Mouse (Mus musculus): ENCODE data around the gene Nt5c3. TPM values are rescaled to one million over a fixed set of nuclear protein-coding genes. Genes with fewer than 3 reads are reported as not detected.

Gene Nt5c3
- total and polyA plus RNA-seq, 2 experiments, result 12.6 to 42.9 TPM

- 61% methylated on average over 2 of the region's 2 CpGs for WGBS
- no peak for DNase-seq (ENCODE audit: extremely low read depth, low read depth, low spot score)
- Histone ChIP-seq H3K27ac (replicated peaks; ENCODE audit: insufficient read depth, low read depth, low read length) (peak overlapping the region; percentile 18; the same call in 1 of the 2 replicates), H3K9ac (ENCODE audit: low read depth, low read length) (no peak overlapping the region), H3K4me3 (ENCODE audit: insufficient read depth, low read depth, low read length) (no peak overlapping the region), H3K4me1 (ENCODE audit: control insufficient read depth, insufficient read depth, low read length) (peaks cover 41% of the 10 kb centered on the region), H3K27me3 (ENCODE audit: control insufficient read depth, insufficient read depth, low read length) (no peaks in the 10 kb centered on the region), H3K79me2 (ENCODE audit: control insufficient read depth, insufficient read depth, low read length) (peaks cover 38% of the 10 kb centered on the region), H3K36me3 (ENCODE audit: control insufficient read depth, insufficient read depth, low read length) (no peaks in the 10 kb centered on the region)
- TF ChIP-seq CTCF (IDR thresholded peaks at IDR 0.05; ENCODE audit: low read depth, low read length) (no peak), POLR2A (IDR thresholded peaks at IDR 0.05; ENCODE audit: extremely low read depth, insufficient read depth, low read length) (no peak)
Measured at GRCm38 (mm10) chr6:56916279-56916678, 7.5 kb downstream of the Nt5c3 start.

GRCm38 (mm10) chr6:56913092-56913858 is 10.5 kb downstream of the Nt5c3 start:
- TF ChIP-seq CTCF (IDR thresholded peaks at IDR 0.05; ENCODE audit: low read depth, low read length) (no peak), POLR2A (IDR thresholded peaks at IDR 0.05; ENCODE audit: extremely low read depth, insufficient read depth, low read length) (no peak)

GRCm38 (mm10) chr6:56910910-56911309 is 12.8 kb downstream of the Nt5c3 start:
- Histone ChIP-seq H3K4me1 (ENCODE audit: control insufficient read depth, insufficient read depth, low read length) (peaks cover 28% of the 10 kb centered on the region), H3K27ac (replicated peaks; ENCODE audit: insufficient read depth, low read depth, low read length) (no peak overlapping the region), H3K36me3 (ENCODE audit: control insufficient read depth, insufficient read depth, low read length) (no peaks in the 10 kb centered on the region), H3K79me2 (ENCODE audit: control insufficient read depth, insufficient read depth, low read length) (peaks cover 27% of the 10 kb centered on the region), H3K4me3 (ENCODE audit: insufficient read depth, low read depth, low read length) (no peak overlapping the region), H3K9ac (ENCODE audit: low read depth, low read length) (no peak overlapping the region), H3K27me3 (ENCODE audit: control insufficient read depth, insufficient read depth, low read length) (no peaks in the 10 kb centered on the region)
- no peak for TF ChIP-seq POLR2A (IDR thresholded peaks at IDR 0.05; ENCODE audit: extremely low read depth, insufficient read depth, low read length)
- TF ChIP-seq CTCF (IDR thresholded peaks at IDR 0.05; ENCODE audit: low read depth, low read length), result no peak
- no peak for DNase-seq (ENCODE audit: extremely low read depth, low read depth, low spot score)
- WGBS, result 86% methylated on average over 2 of the region's 2 CpGs

More at GRCm38 (mm10) chr6:56913092-56913858, 10.5 kb downstream of the Nt5c3 start:
- no peaks in the 10 kb centered on the region for H3K27me3 ChIP-seq (ENCODE audit: control insufficient read depth, insufficient read depth, low read length)
- no peak overlapping the region for H3K9ac ChIP-seq (ENCODE audit: low read depth, low read length)
- H3K27ac ChIP-seq (replicated peaks; ENCODE audit: insufficient read depth, low read depth, low read length), result peak overlapping the region; percentile 90
- peak; percentile 82 for DNase-seq (ENCODE audit: extremely low read depth, low read depth, low spot score)
- 54% methylated on average over 2 of the region's 2 CpGs for WGBS
- peaks cover 23% of the 10 kb centered on the region for H3K4me1 ChIP-seq (ENCODE audit: control insufficient read depth, insufficient read depth, low read length)
- peaks cover 40% of the 10 kb centered on the region for H3K79me2 ChIP-seq (ENCODE audit: control insufficient read depth, insufficient read depth, low read length)
- H3K36me3 ChIP-seq (ENCODE audit: control insufficient read depth, insufficient read depth, low read length), result no peaks in the 10 kb centered on the region
- H3K4me3 ChIP-seq (ENCODE audit: insufficient read depth, low read depth, low read length), result no peak overlapping the region

- no peak overlapping the region for H3K27ac ChIP-seq (replicated peaks; ENCODE audit: insufficient read depth, low read depth, low read length)
Measured at GRCm38 (mm10) chr6:56908912-56909311, 14.8 kb downstream of the Nt5c3 start.

GRCm38 (mm10) chr6:56908397-56908796 is 15.3 kb downstream of the Nt5c3 start:
- Histone ChIP-seq H3K27ac (replicated peaks; ENCODE audit: insufficient read depth, low read depth, low read length) (no peak overlapping the region), H3K27me3 (ENCODE audit: control insufficient read depth, insufficient read depth, low read length) (no peaks in the 10 kb centered on the region), H3K9ac (ENCODE audit: low read depth, low read length) (no peak overlapping the region), H3K79me2 (ENCODE audit: control insufficient read depth, insufficient read depth, low read length) (peaks cover 24% of the 10 kb centered on the region; the same call in 1 of the 2 replicates), H3K4me1 (ENCODE audit: control insufficient read depth, insufficient read depth, low read length) (peaks cover 27% of the 10 kb centered on the region), H3K4me3 (ENCODE audit: insufficient read depth, low read depth, low read length) (no peak overlapping the region), H3K36me3 (ENCODE audit: control insufficient read depth, insufficient read depth, low read length) (no peaks in the 10 kb centered on the region)
- TF ChIP-seq POLR2A (IDR thresholded peaks at IDR 0.05; ENCODE audit: extremely low read depth, insufficient read depth, low read length), result no peak
- no peak for TF ChIP-seq CTCF (IDR thresholded peaks at IDR 0.05; ENCODE audit: low read depth, low read length)
- no peak for DNase-seq (ENCODE audit: extremely low read depth, low read depth, low spot score)
- WGBS, result 83% methylated on average over 2 of the region's 2 CpGs

More at GRCm38 (mm10) chr6:56908912-56909311, 14.8 kb downstream of the Nt5c3 start:
- Histone ChIP-seq H3K9ac (ENCODE audit: low read depth, low read length) (no peak overlapping the region), H3K36me3 (ENCODE audit: control insufficient read depth, insufficient read depth, low read length) (no peaks in the 10 kb centered on the region), H3K4me3 (ENCODE audit: insufficient read depth, low read depth, low read length) (no peak overlapping the region), H3K27me3 (ENCODE audit: control insufficient read depth, insufficient read depth, low read length) (no peaks in the 10 kb centered on the region), H3K4me1 (ENCODE audit: control insufficient read depth, insufficient read depth, low read length) (peaks cover 27% of the 10 kb centered on the region), H3K79me2 (ENCODE audit: control insufficient read depth, insufficient read depth, low read length) (peaks cover 21% of the 10 kb centered on the region; the same call in 1 of the 2 replicates)
- DNase-seq (ENCODE audit: extremely low read depth, low read depth, low spot score), result peak; percentile 60
- no peak for TF ChIP-seq POLR2A (IDR thresholded peaks at IDR 0.05; ENCODE audit: extremely low read depth, insufficient read depth, low read length)
- peak; percentile 90 for TF ChIP-seq CTCF (IDR thresholded peaks at IDR 0.05; ENCODE audit: low read depth, low read length)
- WGBS, result 6% methylated on average over 4 of the region's 4 CpGs

- H3K27ac ChIP-seq (replicated peaks; ENCODE audit: insufficient read depth, low read depth, low read length), result no peak overlapping the region
- H3K4me3 ChIP-seq (ENCODE audit: insufficient read depth, low read depth, low read length), result no peak overlapping the region
- no peak for TF ChIP-seq POLR2A (IDR thresholded peaks at IDR 0.05; ENCODE audit: extremely low read depth, insufficient read depth, low read length)
- no peak for TF ChIP-seq CTCF (IDR thresholded peaks at IDR 0.05; ENCODE audit: low read depth, low read length)
- no peaks in the 10 kb centered on the region for H3K36me3 ChIP-seq (ENCODE audit: control insufficient read depth, insufficient read depth, low read length)
- no peak overlapping the region for H3K9ac ChIP-seq (ENCODE audit: low read depth, low read length)
- 43% methylated on average over 3 of the region's 3 CpGs for WGBS
- no peaks in the 10 kb centered on the region for H3K27me3 ChIP-seq (ENCODE audit: control insufficient read depth, insufficient read depth, low read length)
- peak; percentile 42 for DNase-seq (ENCODE audit: extremely low read depth, low read depth, low spot score)
- H3K79me2 ChIP-seq (ENCODE audit: control insufficient read depth, insufficient read depth, low read length), result peaks cover 26% of the 10 kb centered on the region
- H3K4me1 ChIP-seq (ENCODE audit: control insufficient read depth, insufficient read depth, low read length), result peaks cover 27% of the 10 kb centered on the region
Measured at GRCm38 (mm10) chr6:56907973-56908372, 15.8 kb downstream of the Nt5c3 start.

Data from liver, adult 2 months (tissue).